Mouse (Mus musculus): Measurements from ENCODE around the gene Cep162. TPM values are rescaled to one million over a fixed set of nuclear protein-coding genes. Genes with fewer than 3 reads are reported as not detected.

Gene Cep162
- 0.78 and 0.93 TPM in 2 replicates for polyA plus RNA-seq (2015; fragmentation: Nextera tagmentation; extraction: Ambion mirVana)

- ATAC-seq (peak; percentile 97), DNase-seq (peak; percentile 89)
- H3K4me3 ChIP-seq (ENCODE audit: low read depth, low read length) = peak within 1 kb of the TSS; percentile 80
- no peak for TF ChIP-seq CTCF (IDR thresholded peaks at IDR 0.05; ENCODE audit: low read depth)
- no peak for TF ChIP-seq EP300 (IDR thresholded peaks at IDR 0.05; ENCODE audit: low read depth)
- no peaks in the 10 kb centered on the region for H3K36me3 ChIP-seq (replicated peaks; ENCODE audit: insufficient read depth, low read length)
- no peaks in the 10 kb centered on the region for H3K4me1 ChIP-seq (ENCODE audit: insufficient read depth)
- H3K27ac ChIP-seq (ENCODE audit: low read depth) = peak within 1 kb of the TSS; percentile 58; the same call in 1 of the 2 replicates
- no peaks in the 10 kb centered on the region for H3K9me3 ChIP-seq (ENCODE audit: low read length)
- WGBS (ENCODE audit: insufficient replicate concordance) = under 1% methylated on average over 40 of the region's 41 CpGs
- peak within 1 kb of the TSS; percentile 92 for H3K4me2 ChIP-seq (ENCODE audit: low read depth, low read length)
- peak within 1 kb of the TSS; percentile 79 for H3K9ac ChIP-seq (replicated peaks)
- no peaks in the 10 kb centered on the region for H3K27me3 ChIP-seq (ENCODE audit: insufficient read depth, low read length)
These were observed at the start of gene Cep162 for GRCm38 (mm10) chr9:87254903-87255695. Gene Cep162 (minus strand): TSS chr9:87255536.

- Histone ChIP-seq H3K27me3 (ENCODE audit: insufficient read depth, low read length) (no peaks in the 10 kb centered on the region), H3K4me1 (ENCODE audit: insufficient read depth) (no peaks in the 10 kb centered on the region), H3K4me3 (ENCODE audit: low read depth, low read length) (no peak overlapping the region), H3K36me3 (replicated peaks; ENCODE audit: insufficient read depth, low read length) (no peaks in the 10 kb centered on the region), H3K9me3 (ENCODE audit: low read length) (no peaks in the 10 kb centered on the region), H3K4me2 (ENCODE audit: low read depth, low read length) (no peak overlapping the region), H3K27ac (ENCODE audit: low read depth) (no peak overlapping the region), H3K9ac (replicated peaks) (no peak overlapping the region)
- no peak for DNase-seq
- no peak for TF ChIP-seq EP300 (IDR thresholded peaks at IDR 0.05; ENCODE audit: low read depth)
- no peak for ATAC-seq
These were observed 47.9 kb upstream of the Cep162 start for GRCm38 (mm10) chr9:87303196-87303595.

GRCm38 (mm10) chr9:87298900-87299299 is 43.6 kb upstream of the Cep162 start:
- H3K36me3 ChIP-seq (replicated peaks; ENCODE audit: insufficient read depth, low read length) = no peaks in the 10 kb centered on the region
- ATAC-seq = no peak
- H3K4me3 ChIP-seq (ENCODE audit: low read depth, low read length) = no peak overlapping the region
- TF ChIP-seq EP300 (IDR thresholded peaks at IDR 0.05; ENCODE audit: low read depth) (no peak), CTCF (IDR thresholded peaks at IDR 0.05; ENCODE audit: low read depth) (no peak)
- no peak overlapping the region for H3K4me2 ChIP-seq (ENCODE audit: low read depth, low read length)
- H3K9me3 ChIP-seq (ENCODE audit: low read length) = no peaks in the 10 kb centered on the region
- 71% methylated on average over 12 of the region's 12 CpGs for WGBS (ENCODE audit: insufficient replicate concordance)
- H3K27me3 ChIP-seq (ENCODE audit: insufficient read depth, low read length) = no peaks in the 10 kb centered on the region
- no peak for DNase-seq
- H3K9ac ChIP-seq (replicated peaks) = no peak overlapping the region
- H3K27ac ChIP-seq (ENCODE audit: low read depth) = no peak overlapping the region
- no peaks in the 10 kb centered on the region for H3K4me1 ChIP-seq (ENCODE audit: insufficient read depth)

GRCm38 (mm10) chr9:87297522-87297921 is 42.2 kb upstream of the Cep162 start:
- 59% methylated on average over 1 of the region's 1 CpGs for WGBS (ENCODE audit: insufficient replicate concordance)
- Histone ChIP-seq H3K27ac (ENCODE audit: low read depth) (no peak overlapping the region), H3K36me3 (replicated peaks; ENCODE audit: insufficient read depth, low read length) (no peaks in the 10 kb centered on the region), H3K27me3 (ENCODE audit: insufficient read depth, low read length) (no peaks in the 10 kb centered on the region), H3K4me2 (ENCODE audit: low read depth, low read length) (no peak overlapping the region), H3K9me3 (ENCODE audit: low read length) (no peaks in the 10 kb centered on the region), H3K4me1 (ENCODE audit: insufficient read depth) (no peaks in the 10 kb centered on the region), H3K4me3 (ENCODE audit: low read depth, low read length) (no peak overlapping the region), H3K9ac (replicated peaks) (no peak overlapping the region)
- DNase-seq (no peak), ATAC-seq (no peak)
- TF ChIP-seq EP300 (IDR thresholded peaks at IDR 0.05; ENCODE audit: low read depth) (no peak), CTCF (IDR thresholded peaks at IDR 0.05; ENCODE audit: low read depth) (no peak)

- Histone ChIP-seq H3K9ac (replicated peaks) (peak overlapping the region; percentile 79; the same call in 1 of the 2 replicates), H3K36me3 (replicated peaks; ENCODE audit: insufficient read depth, low read length) (no peaks in the 10 kb centered on the region), H3K9me3 (ENCODE audit: low read length) (no peaks in the 10 kb centered on the region), H3K27ac (ENCODE audit: low read depth) (no peak overlapping the region), H3K4me3 (ENCODE audit: low read depth, low read length) (peak overlapping the region; percentile 80), H3K4me1 (ENCODE audit: insufficient read depth) (no peaks in the 10 kb centered on the region), H3K4me2 (ENCODE audit: low read depth, low read length) (peak overlapping the region; percentile 92), H3K27me3 (ENCODE audit: insufficient read depth, low read length) (no peaks in the 10 kb centered on the region)
- DNase-seq (no peak), ATAC-seq (peak; percentile 78)
- WGBS (ENCODE audit: insufficient replicate concordance) = 23% methylated on average over 6 of the region's 6 CpGs
- TF ChIP-seq EP300 (IDR thresholded peaks at IDR 0.05; ENCODE audit: low read depth) (no peak), CTCF (IDR thresholded peaks at IDR 0.05; ENCODE audit: low read depth) (peak; percentile 59)
These were observed 327 bp upstream of the Cep162 start for GRCm38 (mm10) chr9:87255696-87256030.

- ATAC-seq (no peak), DNase-seq (no peak)
These were observed 7.2 kb downstream of the Cep162 start for GRCm38 (mm10) chr9:87248118-87248517.

More at GRCm38 (mm10) chr9:87248118-87248517, 7.2 kb downstream of the Cep162 start:
- H3K27me3 ChIP-seq (ENCODE audit: insufficient read depth, low read length) = no peaks in the 10 kb centered on the region
- H3K9ac ChIP-seq (replicated peaks) = no peak overlapping the region
- H3K9me3 ChIP-seq (ENCODE audit: low read length) = no peaks in the 10 kb centered on the region
- TF ChIP-seq CTCF (IDR thresholded peaks at IDR 0.05; ENCODE audit: low read depth) (peak; percentile 64), EP300 (IDR thresholded peaks at IDR 0.05; ENCODE audit: low read depth) (no peak)
- no peak overlapping the region for H3K27ac ChIP-seq (ENCODE audit: low read depth)
- 41% methylated on average over 3 of the region's 3 CpGs for WGBS (ENCODE audit: insufficient replicate concordance)
- H3K4me3 ChIP-seq (ENCODE audit: low read depth, low read length) = no peak overlapping the region
- H3K4me1 ChIP-seq (ENCODE audit: insufficient read depth) = no peaks in the 10 kb centered on the region
- H3K4me2 ChIP-seq (ENCODE audit: low read depth, low read length) = no peak overlapping the region
- peaks cover 24% of the 10 kb centered on the region for H3K36me3 ChIP-seq (replicated peaks; ENCODE audit: insufficient read depth, low read length)
